Mouse (Mus musculus) limb, embryonic 10.5 days (tissue): ENCODE measurements around the gene Xylt2. TPM values are rescaled to one million over a fixed set of nuclear protein-coding genes. Genes with fewer than 3 reads are reported as not detected.
A peak's percentile ranks its signal among the peaks of the same experiment; 100 is the strongest.

Experiments
- DNase-seq: peaks from one replicate; pipeline ENCODE4 v3.0.0-alpha.2; 2017; ENCODE audit warnings: low spot score
- H3K27ac ChIP-seq: fragments of 300-500 bp; sonication (generic); 2 replicates; pipeline ENCODE4 v1.5.1; 2016; ENCODE audit warnings: mild to moderate bottlenecking
- H3K27me3 ChIP-seq: fragments of 300-500 bp; sonication (generic); 2 replicates; pipeline ENCODE4 v1.6.1; 2016; ENCODE audit warnings: low read depth, mild to moderate bottlenecking; ENCODE audit not compliant: poor library complexity, severe bottlenecking
- H3K36me3 ChIP-seq: fragments of 300-500 bp; sonication (generic); 2 replicates; pipeline ENCODE4 v1.6.1; 2016; ENCODE audit warnings: mild to moderate bottlenecking, moderate library complexity
- H3K4me1 ChIP-seq: fragments of 300-500 bp; sonication (generic); 2 replicates; pipeline ENCODE4 v1.6.1; 2016
- H3K4me3 ChIP-seq: fragments of 300-500 bp; sonication (generic); 2 replicates; pipeline ENCODE4 v1.5.1; 2016; ENCODE audit warnings: mild to moderate bottlenecking, moderate library complexity
- H3K9me3 ChIP-seq: fragments of 300-500 bp; sonication (generic); replicated peaks from 2 replicates; pipeline ENCODE4 v1.6.1; 2016; ENCODE audit warnings: mild to moderate bottlenecking
- WGBS: fragments of 180-500 bp; shearing (Covaris S2); methylation state at CpG from one replicate; pipeline ENCODE4 v1.1.7; 2016; 5-methylcytosine and 5-hydroxymethylcytosine counted together
- polyA plus RNA-seq: library from polyadenylated mRNA; unstranded; fragments of >200 nt; fragmentation: Nextera tagmentation; extraction: Ambion mirVana; gene quantifications from 2 replicates; pipeline ENCODE4 v1.2.1, GENCODE M21; 2016

The Xylt2 gene
- 17.8 and 21.0 TPM in 2 replicates for polyA plus RNA-seq

GRCm38 (mm10) chr11:94676754-94677606, at the start of gene Xylt2:
Xylt2 (minus strand) TSS chr11:94677515.
- peak; percentile 93 for DNase-seq
- Histone ChIP-seq H3K9me3 (no peaks in the 10 kb centered on the region), H3K27ac (peak within 1 kb of the TSS; percentile 98), H3K4me1 (peaks cover 38% of the 10 kb centered on the region), H3K4me3 (peak within 1 kb of the TSS; percentile 99), H3K27me3 (no peaks in the 10 kb centered on the region), H3K36me3 (peaks cover 15% of the 10 kb centered on the region)
- under 1% methylated on average over 82 of the region's 82 CpGs for WGBS

GRCm38 (mm10) chr11:94719216-94719615, 41.9 kb upstream of the Xylt2 start:
- Histone ChIP-seq H3K27me3 (0 out of 2 replicates have a peak, but pooled peaks cover 4% of the 10 kb centered on the region), H3K4me1 (peaks cover 13% of the 10 kb centered on the region), H3K4me3 (no peak overlapping the region), H3K36me3 (no peaks in the 10 kb centered on the region), H3K27ac (no peak overlapping the region), H3K9me3 (no peaks in the 10 kb centered on the region)
- 95% methylated on average over 2 of the region's 2 CpGs for whole genome bisulfite sequencing
- DNase-seq, result no peak

- Histone ChIP-seq H3K27me3 (0 out of 2 replicates have a peak, but pooled peaks cover 11% of the 10 kb centered on the region), H3K9me3 (no peaks in the 10 kb centered on the region), H3K4me3 (no peak overlapping the region), H3K4me1 (peaks cover 18% of the 10 kb centered on the region), H3K27ac (no peak overlapping the region), H3K36me3 (no peaks in the 10 kb centered on the region)
- 91% methylated on average over 7 of the region's 7 CpGs for WGBS
- DNase-seq, result no peak
Observed at GRCm38 (mm10) chr11:94718113-94718909, 41.0 kb upstream of the Xylt2 start.

GRCm38 (mm10) chr11:94717239-94717638, 39.9 kb upstream of the Xylt2 start:
- 34% methylated on average over 11 of the region's 11 CpGs for WGBS
- Histone ChIP-seq H3K27ac (peak overlapping the region; percentile 38), H3K4me1 (peaks cover 22% of the 10 kb centered on the region), H3K27me3 (0 out of 2 replicates have a peak, but pooled peaks cover 11% of the 10 kb centered on the region), H3K36me3 (no peaks in the 10 kb centered on the region), H3K4me3 (0 out of 2 replicates have a peak overlapping the region, but pooled peaks have one; percentile 5), H3K9me3 (no peaks in the 10 kb centered on the region)
- DNase-seq, result no peak

- DNase-seq, result peak; percentile 39
- 9% methylated on average over 9 of the region's 9 CpGs for WGBS
- H3K27ac ChIP-seq, result peak overlapping the region; percentile 38; the same call in 1 of the 2 replicates
- H3K27me3 ChIP-seq, result 0 out of 2 replicates have a peak, but pooled peaks cover 11% of the 10 kb centered on the region
- H3K36me3 ChIP-seq, result no peaks in the 10 kb centered on the region
- no peaks in the 10 kb centered on the region for H3K9me3 ChIP-seq
- H3K4me3 ChIP-seq, result 0 out of 2 replicates have a peak overlapping the region, but pooled peaks have one; percentile 5
- H3K4me1 ChIP-seq, result peaks cover 22% of the 10 kb centered on the region
Observed at GRCm38 (mm10) chr11:94716754-94717153, 39.4 kb upstream of the Xylt2 start.

GRCm38 (mm10) chr11:94715622-94716021, 38.3 kb upstream of the Xylt2 start:
- Histone ChIP-seq H3K27ac (no peak overlapping the region), H3K4me3 (no peak overlapping the region), H3K9me3 (no peaks in the 10 kb centered on the region), H3K4me1 (peaks cover 22% of the 10 kb centered on the region), H3K27me3 (0 out of 2 replicates have a peak, but pooled peaks cover 11% of the 10 kb centered on the region), H3K36me3 (no peaks in the 10 kb centered on the region)
- DNase-seq, result no peak
- whole genome bisulfite sequencing, result 88% methylated on average over 5 of the region's 5 CpGs

- no peak for DNase-seq
- H3K36me3 ChIP-seq, result no peaks in the 10 kb centered on the region
- no peak overlapping the region for H3K27ac ChIP-seq
- no peak overlapping the region for H3K4me3 ChIP-seq
- H3K4me1 ChIP-seq, result peaks cover 22% of the 10 kb centered on the region
- H3K9me3 ChIP-seq, result no peaks in the 10 kb centered on the region
- 0 out of 2 replicates have a peak, but pooled peaks cover 11% of the 10 kb centered on the region for H3K27me3 ChIP-seq
- WGBS, result 41% methylated on average over 11 of the region's 11 CpGs
Observed at GRCm38 (mm10) chr11:94713246-94713860, 36.0 kb upstream of the Xylt2 start.

- Histone ChIP-seq H3K36me3 (no peaks in the 10 kb centered on the region), H3K27ac (no peak within 1 kb of the TSS), H3K4me3 (no peak within 1 kb of the TSS), H3K27me3 (peaks cover 4% of the 10 kb centered on the region; the same call in 1 of the 2 replicates), H3K4me1 (peaks cover 13% of the 10 kb centered on the region), H3K9me3 (no peaks in the 10 kb centered on the region)
- DNase-seq, result no peak
- WGBS, result 89% methylated on average over 5 of the region's 5 CpGs
Observed at GRCm38 (mm10) chr11:94704472-94704871, 27.2 kb upstream of the Xylt2 start, which contains the start of gene Gm11541. Gm11541 (minus strand) TSS chr11:94704499.

- no peak for DNase-seq
- Histone ChIP-seq H3K9me3 (no peaks in the 10 kb centered on the region), H3K4me3 (no peak overlapping the region), H3K36me3 (no peaks in the 10 kb centered on the region), H3K27me3 (peaks cover 4% of the 10 kb centered on the region; the same call in 1 of the 2 replicates), H3K4me1 (peaks cover 13% of the 10 kb centered on the region), H3K27ac (no peak overlapping the region)
- WGBS, result 54% methylated on average over 7 of the region's 7 CpGs
Observed at GRCm38 (mm10) chr11:94704020-94704419, 26.7 kb upstream of the Xylt2 start.

- H3K9me3 ChIP-seq, result no peaks in the 10 kb centered on the region
- H3K4me1 ChIP-seq, result peaks cover 22% of the 10 kb centered on the region
- 70% methylated on average over 3 of the region's 3 CpGs for WGBS
- DNase-seq, result no peak
- no peaks in the 10 kb centered on the region for H3K36me3 ChIP-seq
- no peak overlapping the region for H3K4me3 ChIP-seq
- no peak overlapping the region for H3K27ac ChIP-seq
- peaks cover 4% of the 10 kb centered on the region; the same call in 1 of the 2 replicates for H3K27me3 ChIP-seq
Observed at GRCm38 (mm10) chr11:94702216-94702610, 24.9 kb upstream of the Xylt2 start.

GRCm38 (mm10) chr11:94701401-94702215, 24.3 kb upstream of the Xylt2 start:
- H3K27me3 ChIP-seq, result peaks cover 4% of the 10 kb centered on the region; the same call in 1 of the 2 replicates
- no peaks in the 10 kb centered on the region for H3K9me3 ChIP-seq
- H3K4me3 ChIP-seq, result peak overlapping the region; percentile 24; the same call in 1 of the 2 replicates
- WGBS, result 63% methylated on average over 27 of the region's 27 CpGs
- peaks cover 22% of the 10 kb centered on the region for H3K4me1 ChIP-seq
- no peak for DNase-seq
- H3K27ac ChIP-seq, result no peak overlapping the region
- H3K36me3 ChIP-seq, result no peaks in the 10 kb centered on the region
